1 mouse cellular context compared by ENCODE assay signal in genomic region chr7:126353251-126353993, GRCm38 (mm10).
TF ChIP-seq lines count a peak whose summit lies in the region.

No protein-coding gene starts in this region.

TF ChIP-seq in CH12.LX, 34 proteins besides CTCF, POLR2A, EP300 and RAD21 (continued from another document):
- TF ChIP-seq MAZ (IDR thresholded peaks at IDR 0.05; ENCODE audit: low read depth, low read length) = no peak
- TF ChIP-seq CHD2 (IDR thresholded peaks at IDR 0.05; ENCODE audit: low read length) = no peak
- no peak for TF ChIP-seq IRF4 (IDR thresholded peaks at IDR 0.05; ENCODE audit: low read depth, low read length)
- no peak for TF ChIP-seq MAX (IDR thresholded peaks at IDR 0.05; ENCODE audit: low read length)
- no peak for TF ChIP-seq ZMIZ1 (IDR thresholded peaks at IDR 0.05; ENCODE audit: low read depth, low read length)
TF ChIP-seq in CH12.LX: peak in this region for 0.
